Mouse (Mus musculus): ENCODE measurements at regions not wholly inside any gene's neighbourhood (a gene's known extent, or its start where the extent isn't known, plus 50 kb on each side); places are given as distances from the start of the nearest gene placed in this dataset.

DNA sequence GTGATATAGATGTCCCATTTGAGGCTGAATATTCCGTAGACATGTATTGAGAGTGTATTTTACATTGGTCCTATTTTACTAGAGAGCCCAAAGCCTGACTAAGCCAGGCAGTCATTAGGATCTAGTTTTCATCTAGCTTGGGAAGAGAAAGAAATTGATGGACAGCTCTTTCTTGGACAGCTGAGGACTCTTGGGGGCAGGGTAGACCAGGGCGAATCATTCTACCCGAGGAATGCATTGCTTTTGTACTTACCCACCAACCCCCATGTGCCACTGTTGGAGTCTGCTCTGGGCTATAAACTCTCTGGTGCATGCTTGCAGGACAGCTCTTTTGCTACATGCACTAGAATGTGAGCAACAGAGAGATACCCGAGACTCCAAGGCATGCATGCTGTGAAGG is 294.3 kb upstream of the Zfp507 start:
- no peak for DNase-seq (ENCODE audit: inconsistent age in 2 of 2, low spot score in 1 of 2)

GRCm38 (mm10) chr7:36095258-36096130 is 292.7 kb upstream of the Zfp507 start:
- DNase-seq (ENCODE audit: inconsistent age in 2 of 2, low spot score in 1 of 2) = peak; percentile 19 to 32

DNA sequence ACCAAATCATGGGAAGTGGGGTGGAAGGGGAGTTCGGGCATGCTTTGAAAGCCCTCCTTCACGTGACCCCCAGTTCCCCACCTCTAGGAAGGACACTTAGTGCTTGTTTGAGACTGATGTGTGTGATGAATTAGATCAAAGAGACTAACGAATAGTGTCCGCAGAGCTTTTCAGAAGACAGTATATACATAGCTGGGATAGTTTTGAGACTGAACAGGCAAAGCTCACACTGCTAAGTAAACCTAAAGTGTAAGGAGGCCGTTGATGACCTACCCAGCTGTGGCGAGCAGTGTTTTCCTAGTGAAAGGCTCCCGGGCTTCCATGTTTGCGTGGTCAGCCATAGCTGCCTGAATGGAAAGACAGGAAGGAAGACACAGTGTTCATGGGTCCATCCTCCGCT is 288.3 kb upstream of the Zfp507 start:
- no peak for DNase-seq (ENCODE audit: inconsistent age in 2 of 2, low spot score in 1 of 2)

DNA sequence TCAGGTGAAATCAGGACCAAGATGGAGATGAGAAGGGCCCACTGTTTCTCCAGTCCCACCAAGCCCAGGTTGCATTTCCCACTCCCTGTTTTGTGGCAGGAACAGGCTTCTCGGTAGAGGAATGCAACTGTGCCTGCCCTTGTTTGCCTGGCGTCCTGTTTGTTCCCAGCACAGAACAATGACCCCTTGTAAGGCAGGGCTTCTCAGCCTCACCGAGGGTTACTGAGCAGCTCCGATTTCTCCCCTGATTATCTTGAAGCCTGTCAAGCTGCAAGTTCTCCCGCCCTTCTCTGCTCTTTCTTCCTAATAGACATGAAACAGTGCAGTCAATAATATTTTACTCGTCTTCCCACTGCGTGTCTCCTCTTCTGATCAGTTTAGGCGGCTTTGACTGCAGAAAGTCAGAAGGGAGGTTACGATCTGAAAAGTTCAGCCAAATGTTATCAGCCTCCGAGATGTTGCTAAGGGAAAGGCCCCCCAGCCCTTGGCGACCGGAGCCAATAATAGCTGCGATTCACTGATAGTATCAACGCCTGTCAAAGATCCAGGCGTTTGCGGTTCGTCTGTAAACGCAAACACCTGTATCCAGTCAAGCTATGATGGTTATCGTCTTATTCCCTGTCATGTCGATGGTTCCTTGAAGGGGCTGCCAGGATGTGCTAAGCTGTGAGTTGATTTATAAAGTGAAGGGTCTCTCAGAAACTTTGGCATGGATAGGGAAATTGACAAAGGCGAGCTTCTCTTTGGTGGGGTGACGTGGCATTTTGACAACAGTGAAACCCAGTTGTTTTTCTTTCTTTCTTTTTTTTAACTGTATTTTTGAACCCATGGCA is 287.7 kb upstream of the Zfp507 start:
- no peak for DNase-seq (ENCODE audit: inconsistent age in 2 of 2, low spot score in 1 of 2)

DNA sequence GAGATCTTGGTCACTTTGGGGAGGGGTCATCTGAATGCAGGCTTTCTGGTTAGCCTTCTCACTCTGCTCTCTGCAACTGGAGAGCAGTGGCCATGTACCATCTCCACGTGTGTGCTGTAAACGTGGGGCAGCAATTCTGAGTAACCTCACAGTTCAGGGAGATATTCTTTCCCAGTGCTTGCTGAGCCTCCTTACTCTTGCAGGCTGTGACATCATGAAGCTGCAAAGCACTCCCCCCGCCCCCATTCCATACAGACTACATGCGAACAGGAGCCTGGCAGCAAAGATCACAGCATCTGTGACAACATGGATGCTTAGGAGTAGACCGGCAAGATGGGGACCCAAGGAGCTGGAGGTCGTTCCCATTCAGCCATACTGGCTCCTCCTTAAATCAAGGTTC is 284.8 kb upstream of the Zfp507 start:
- DNase-seq (ENCODE audit: inconsistent age in 2 of 2, low spot score in 1 of 2) = no peak

DNA sequence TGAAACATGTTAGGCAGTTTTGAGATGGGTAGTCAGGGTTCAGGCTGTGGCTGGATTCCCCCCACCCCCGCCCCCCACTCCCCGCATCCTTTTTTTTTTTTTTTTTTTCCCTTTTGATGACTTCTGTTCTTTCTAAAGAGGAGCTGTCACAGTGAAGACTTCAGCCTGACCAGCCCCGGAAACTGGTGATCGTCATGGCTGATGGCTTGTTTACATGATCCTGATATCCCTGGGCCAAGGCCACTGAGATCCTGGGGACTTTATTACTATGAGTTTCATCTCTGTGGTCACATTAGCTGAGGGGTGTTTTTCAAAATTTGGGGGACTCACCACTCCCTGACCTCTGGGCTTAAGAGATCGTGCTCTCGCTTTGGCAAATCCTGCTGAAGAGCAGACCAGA is 275.9 kb upstream of the Zfp507 start:
- DNase-seq (ENCODE audit: inconsistent age in 2 of 2, low spot score in 1 of 2) = no peak

- DNase-seq (ENCODE audit: inconsistent age in 2 of 2, low spot score in 1 of 2) = no peak
Observed at GRCm38 (mm10) chr7:36078089-36078654, 275.4 kb upstream of the Zfp507 start.

DNA sequence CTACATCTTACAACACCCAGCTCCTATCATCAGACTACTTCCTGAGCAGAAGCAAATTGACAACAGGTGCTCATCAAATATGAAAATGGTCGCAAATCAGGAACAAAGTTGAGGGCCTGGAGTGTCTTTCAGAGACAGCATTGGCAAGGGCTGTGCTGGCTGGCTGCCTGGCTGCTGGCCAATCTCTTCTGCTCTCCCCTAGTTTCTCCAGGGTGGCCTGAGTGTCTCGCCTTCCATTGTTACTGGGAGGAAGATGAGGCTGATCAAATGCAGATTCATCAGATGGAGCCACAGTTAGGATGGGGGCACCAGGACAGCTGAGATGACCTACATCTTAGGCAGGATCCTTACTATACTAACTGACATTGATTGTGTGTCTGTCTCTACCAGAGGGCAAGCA is 274.5 kb upstream of the Zfp507 start:
- DNase-seq (ENCODE audit: inconsistent age in 2 of 2, low spot score in 1 of 2) = no peak

DNA sequence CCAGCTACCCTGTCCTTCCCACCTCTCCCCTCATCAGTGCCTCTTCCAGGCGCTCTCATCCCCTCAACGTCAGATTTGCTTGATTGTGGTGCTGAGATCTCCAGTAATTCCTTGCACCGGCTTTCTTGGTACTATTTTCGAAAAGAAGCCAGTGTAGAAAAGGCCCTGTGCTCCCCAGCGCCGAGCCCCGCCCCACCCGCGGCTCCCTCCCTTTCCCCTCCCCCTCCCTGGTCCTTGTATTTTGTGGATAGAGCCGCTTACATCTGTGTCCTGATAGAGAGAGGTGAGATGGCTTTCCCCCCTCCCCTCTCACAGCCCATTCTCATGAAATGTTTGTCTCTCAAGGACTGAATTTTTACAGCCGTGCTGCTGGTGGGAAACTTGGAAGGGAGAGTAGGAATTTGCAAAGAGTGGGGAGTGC is 273.2 kb upstream of the Zfp507 start:
- peak in 1 of 2 experiments; percentile 28 for DNase-seq (ENCODE audit: inconsistent age in 2 of 2, low spot score in 1 of 2)

DNA sequence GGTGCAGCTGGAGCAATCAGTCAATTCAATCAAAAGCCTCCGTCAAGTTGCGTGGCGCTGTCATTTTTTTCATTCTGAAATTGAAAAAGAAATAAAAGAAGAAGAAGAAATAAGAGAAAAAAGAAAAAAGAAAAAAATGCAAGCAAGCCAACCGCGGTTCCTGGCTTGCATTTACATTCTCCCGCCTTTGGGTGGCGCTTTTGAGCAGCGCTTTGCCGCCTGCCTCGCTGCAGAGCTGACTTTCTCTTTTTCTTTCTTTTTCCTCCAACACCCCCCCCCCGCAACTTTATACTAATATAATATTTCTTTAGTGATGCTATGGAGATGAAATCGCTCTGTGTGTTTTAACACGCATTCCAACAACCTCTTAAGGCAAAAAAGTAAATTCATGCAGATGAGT is 269.0 kb upstream of the Zfp507 start:
- peak in 1 of 2 experiments; percentile 39 for DNase-seq (ENCODE audit: inconsistent age in 2 of 2, low spot score in 1 of 2)

DNA sequence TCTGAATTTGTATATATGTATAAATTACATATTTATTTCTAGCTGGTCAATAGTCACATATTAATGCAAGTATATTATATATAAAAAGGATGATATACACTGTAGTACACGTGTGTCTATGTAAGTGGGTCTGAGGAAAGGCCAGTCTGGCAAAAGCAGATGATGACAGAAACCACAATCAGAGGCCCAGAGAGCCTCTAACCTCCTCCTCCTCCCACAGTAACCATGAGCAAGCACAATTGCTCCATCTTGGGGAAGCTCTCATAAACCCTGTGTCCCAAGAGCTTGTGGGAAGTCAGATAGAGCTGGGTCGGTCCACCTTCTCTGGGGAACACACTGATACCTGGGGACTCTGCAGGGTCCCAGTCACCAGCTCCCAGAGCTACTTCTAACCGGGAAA is 263.9 kb upstream of the Zfp507 start:
- no peak for DNase-seq (ENCODE audit: inconsistent age in 2 of 2, low spot score in 1 of 2)

DNA sequence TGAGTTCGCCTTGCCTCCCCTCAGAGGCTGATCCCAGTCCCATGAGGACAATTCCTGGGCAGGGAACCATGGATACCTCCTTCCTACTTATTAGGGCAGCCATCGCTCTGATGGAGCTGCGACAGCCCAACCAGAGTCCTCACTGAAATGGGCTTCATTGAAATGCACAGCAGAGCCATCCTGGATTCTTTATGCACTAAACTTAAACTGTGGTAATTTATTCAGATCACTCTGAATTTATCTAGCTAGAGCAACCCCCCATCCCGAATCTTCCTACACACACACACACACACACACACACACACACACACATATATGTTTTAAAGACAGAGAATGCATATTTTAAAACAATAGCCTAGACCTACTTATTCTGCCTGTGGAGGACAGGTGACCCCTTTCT is 258.9 kb upstream of the Zfp507 start:
- no peak for DNase-seq (ENCODE audit: inconsistent age in 2 of 2, low spot score in 1 of 2)

DNA sequence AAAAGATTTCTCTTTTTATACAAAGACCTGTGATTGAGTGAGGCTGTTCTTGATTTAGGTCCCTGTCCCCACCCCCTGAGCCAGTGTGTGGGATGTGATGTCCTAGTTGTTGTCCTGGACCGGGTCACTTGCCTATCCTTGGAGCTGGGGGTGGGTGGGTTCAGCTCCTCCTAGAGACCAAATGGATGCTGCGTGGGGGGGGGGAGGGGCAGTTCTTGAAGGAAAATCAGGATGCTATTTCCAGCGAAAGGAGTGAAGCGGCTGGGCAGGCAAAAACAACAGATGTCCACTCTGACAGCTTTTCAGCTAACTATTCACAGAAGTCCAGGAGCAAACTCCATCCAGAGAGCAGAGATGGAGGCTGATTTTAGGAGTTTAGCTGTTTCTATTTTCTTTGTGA is 257.6 kb upstream of the Zfp507 start:
- DNase-seq (ENCODE audit: inconsistent age in 2 of 2, low spot score in 1 of 2) = no peak

GRCm38 (mm10) chr7:36046053-36046452 is 243.2 kb upstream of the Zfp507 start:
- DNase-seq (ENCODE audit: inconsistent age in 2 of 2, low spot score in 1 of 2) = no peak

- no peak for DNase-seq (ENCODE audit: inconsistent age in 2 of 2, low spot score in 1 of 2)
Observed at GRCm38 (mm10) chr7:36031881-36032280, 229.1 kb upstream of the Zfp507 start.

DNA sequence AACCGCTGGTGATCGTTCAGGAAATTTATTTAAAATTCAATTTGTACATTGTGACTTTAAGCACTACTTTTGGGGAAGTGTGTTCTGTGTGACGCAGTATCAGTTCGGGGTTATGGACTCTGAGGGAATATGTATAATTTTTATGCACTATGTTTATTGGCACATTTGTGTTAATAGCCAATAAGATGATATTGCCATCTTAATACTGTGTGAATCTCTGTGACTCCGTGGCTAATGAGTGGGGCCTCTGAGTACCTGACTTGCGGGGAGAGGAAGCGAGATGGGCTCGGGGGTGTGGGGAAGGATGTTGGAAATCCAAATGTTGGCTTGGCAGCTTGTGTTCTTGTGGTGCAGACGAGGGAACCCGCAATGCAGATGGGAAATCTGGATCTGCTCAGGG is 220.2 kb upstream of the Zfp507 start:
- no peak for DNase-seq (ENCODE audit: inconsistent age in 2 of 2, low spot score in 1 of 2)

DNA sequence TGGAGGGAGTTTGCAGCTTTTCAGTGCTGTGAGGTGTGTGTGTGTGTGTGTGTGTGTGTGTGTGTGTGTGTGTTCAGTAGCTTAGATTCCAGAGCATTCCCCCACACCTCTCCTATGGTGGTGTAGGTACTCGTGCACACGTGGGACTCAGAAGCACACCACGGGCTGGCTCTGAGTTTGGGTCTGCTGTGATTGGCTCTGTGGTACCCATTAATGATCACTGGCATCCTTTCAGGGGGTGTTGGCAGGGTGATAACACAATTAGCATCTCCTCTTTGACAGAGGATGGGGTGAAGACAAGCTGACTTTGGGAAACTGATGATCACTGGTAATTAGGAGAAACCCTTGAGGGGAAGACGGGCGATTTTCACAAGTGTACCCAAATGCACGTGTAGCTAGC is 219.7 kb upstream of the Zfp507 start:
- no peak for DNase-seq (ENCODE audit: inconsistent age in 2 of 2, low spot score in 1 of 2)

GRCm38 (mm10) chr7:36016926-36017753 is 214.3 kb upstream of the Zfp507 start:
- no peak for DNase-seq (ENCODE audit: inconsistent age in 2 of 2, low spot score in 1 of 2)

DNA sequence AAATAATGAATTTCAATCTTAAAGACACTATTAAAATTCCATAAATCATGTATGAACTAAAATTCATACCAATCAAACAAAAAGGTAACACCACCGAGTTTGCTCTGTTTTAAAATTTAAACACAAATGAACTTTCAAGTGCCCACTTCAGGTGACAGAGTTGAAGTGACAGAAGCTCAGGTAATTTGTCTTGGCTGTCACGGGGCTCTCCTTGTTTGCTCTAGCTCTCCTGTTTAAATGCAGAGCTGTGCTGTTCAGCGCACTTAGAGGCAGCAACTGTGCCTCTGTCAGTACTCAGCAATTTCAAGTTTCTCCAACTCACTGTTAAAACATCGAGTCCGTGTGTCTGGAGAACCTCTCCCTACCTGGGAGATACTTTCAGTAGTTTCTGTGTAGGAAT is 193.8 kb upstream of the Zfp507 start:
- no peak for DNase-seq (ENCODE audit: inconsistent age in 2 of 2, low spot score in 1 of 2)

DNA sequence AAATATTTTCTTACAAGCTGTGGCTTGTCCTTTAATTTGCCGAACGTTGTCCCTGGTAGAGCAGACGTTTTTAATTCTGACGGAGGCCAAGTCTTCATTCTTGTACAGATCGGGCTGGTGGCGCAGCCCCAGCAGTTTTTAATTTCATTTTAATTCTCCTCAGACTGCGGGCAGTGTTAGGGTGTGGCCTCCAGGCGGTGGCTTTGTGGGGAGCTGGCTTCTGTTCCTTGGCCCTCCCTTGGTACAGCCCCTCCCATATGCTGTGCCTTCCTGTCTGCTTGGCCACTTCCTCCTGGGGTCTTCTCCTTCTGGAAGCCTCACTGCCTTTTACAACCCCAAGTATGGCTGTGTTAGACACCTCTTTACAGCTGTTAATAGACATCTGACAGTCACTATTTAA is 189.7 kb upstream of the Zfp507 start:
- no peak for DNase-seq (ENCODE audit: inconsistent age in 2 of 2, low spot score in 1 of 2)

DNA sequence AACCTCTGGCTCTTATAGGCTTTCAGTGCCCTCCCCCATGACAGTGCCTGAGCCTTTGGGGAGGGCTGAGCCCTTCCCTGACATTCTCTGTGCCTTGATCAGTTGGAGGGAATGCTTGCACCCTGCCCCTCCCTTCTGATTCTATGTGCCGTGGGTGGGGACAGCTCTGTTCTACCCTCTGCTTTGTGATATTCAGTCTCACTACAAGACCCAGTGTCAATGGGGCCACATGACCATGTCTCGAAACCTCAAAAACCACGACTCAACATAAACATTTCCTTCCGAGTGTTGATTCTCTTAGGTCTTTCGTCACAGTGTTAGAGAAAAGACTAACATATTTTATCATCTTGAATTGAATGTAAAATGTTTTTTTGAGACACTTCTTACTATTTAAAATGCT is 188.3 kb upstream of the Zfp507 start:
- no peak for DNase-seq (ENCODE audit: inconsistent age in 2 of 2, low spot score in 1 of 2)
